Mouse (Mus musculus) hematopoietic stem cell, adult 5-6 weeks (primary cell): ENCODE results near the gene Htatip2. TPM values are rescaled to one million over a fixed set of nuclear protein-coding genes. Genes with fewer than 3 reads are reported as not detected.

Experiments used
- ATAC-seq, 2 experiments: fragments of 125-278 bp in 1 of 2; replicated peaks in 1 of 2; 2 replicates each; pipeline ENCODE4 v1.8.0; 2016 to 2017; ENCODE audit warnings: inconsistent platforms in 2 of 2, mild to moderate bottlenecking in 2 of 2, moderate number of reproducible peaks in 2 of 2, low read depth in 1 of 2, moderate TSS enrichment in 1 of 2; ENCODE audit not compliant: low FRiP score in 2 of 2, poor library complexity in 2 of 2, severe bottlenecking in 2 of 2, insufficient read depth in 1 of 2, low TSS enrichment in 1 of 2
- total RNA-seq: library from RNA; stranded (forward); fragments of 172-1452, 232-1000 nt; gene quantifications from 2 replicates; pipeline ENCODE4 v1.2.3, GENCODE M21; 2017

The Htatip2 gene
- total RNA-seq, 1 experiment from 2014 or later: 15.0 TPM

- peak; percentile 89 to 95 for ATAC-seq
Measured at GRCm38 (mm10) chr7:49778114-49778901, 19.4 kb downstream of the Htatip2 start, which contains the start of gene Prmt3. Prmt3 (plus strand) TSS chr7:49778346.

GRCm38 (mm10) chr7:49778904-49779615 is 20.1 kb downstream of the Htatip2 start:
- peak; percentile 50 to 61 for ATAC-seq

- ATAC-seq: no peak
Measured at GRCm38 (mm10) chr7:49783017-49783416, 24.1 kb downstream of the Htatip2 start.

- no peak for ATAC-seq
Measured at GRCm38 (mm10) chr7:49785141-49785540, 26.2 kb downstream of the Htatip2 start.

- ATAC-seq: peak; percentile 32 to 59; a peak in 1 of 4 replicates
Measured at GRCm38 (mm10) chr7:49786618-49787382, 27.9 kb downstream of the Htatip2 start.

GRCm38 (mm10) chr7:49787383-49787645 is 28.4 kb downstream of the Htatip2 start:
- ATAC-seq: no peak

GRCm38 (mm10) chr7:49794304-49794703 is 35.4 kb downstream of the Htatip2 start:
- ATAC-seq: no peak

GRCm38 (mm10) chr7:49797171-49797570 is 38.3 kb downstream of the Htatip2 start:
- ATAC-seq: no peak

GRCm38 (mm10) chr7:49803511-49803910 is 44.6 kb downstream of the Htatip2 start:
- ATAC-seq: no peak

GRCm38 (mm10) chr7:49804638-49805165 is 45.8 kb downstream of the Htatip2 start:
- ATAC-seq: no peak

- ATAC-seq: no peak
Measured at GRCm38 (mm10) chr7:49805618-49806017, 46.7 kb downstream of the Htatip2 start.

- ATAC-seq: no peak
Measured at GRCm38 (mm10) chr7:49807093-49807682, 48.3 kb downstream of the Htatip2 start.

- no peak for ATAC-seq
Measured at GRCm38 (mm10) chr7:49807846-49808622, 49.1 kb downstream of the Htatip2 start.

GRCm38 (mm10) chr7:49809100-49809499 is 50.2 kb downstream of the Htatip2 start:
- ATAC-seq: no peak

GRCm38 (mm10) chr7:49809562-49809961 is 50.6 kb downstream of the Htatip2 start:
- ATAC-seq: no peak

- ATAC-seq: peak in 1 of 2 experiments; percentile 53; a peak in 2 of 4 replicates
Measured at GRCm38 (mm10) chr7:49811346-49811745, 52.4 kb downstream of the Htatip2 start.

- ATAC-seq: no peak
Measured at GRCm38 (mm10) chr7:49819393-49819792, 60.5 kb downstream of the Htatip2 start.
